Mouse (Mus musculus): ENCODE results near the gene Skp2. TPM values are rescaled to one million over a fixed set of nuclear protein-coding genes. Genes with fewer than 3 reads are reported as not detected.

Gene Skp2
- total RNA-seq, 1 experiment, result 42.7 TPM

GRCm38 (mm10) chr15:9113556-9113955 is 41.7 kb downstream of the Skp2 start:
- no peak for TF ChIP-seq CHD2 (IDR thresholded peaks at IDR 0.05; ENCODE audit: low read depth, low read length)
- no peak for TF ChIP-seq MAFK (IDR thresholded peaks at IDR 0.05; ENCODE audit: insufficient read depth, low read depth, low read length)
- TF ChIP-seq ZC3H11A (IDR thresholded peaks at IDR 0.05; ENCODE audit: borderline replicate concordance, low read depth, low read length), result no peak
- no peak for TF ChIP-seq ZNF384 (IDR thresholded peaks at IDR 0.05; ENCODE audit: low read depth, low read length)
- TF ChIP-seq HCFC1 (IDR thresholded peaks at IDR 0.05; ENCODE audit: borderline replicate concordance, insufficient read depth, low read length), result no peak
- no peak overlapping the region for H3K27ac ChIP-seq (ENCODE audit: insufficient read depth, low read depth, low read length, poor library complexity, severe bottlenecking)
- peaks cover 15% of the 10 kb centered on the region for H3K36me3 ChIP-seq (ENCODE audit: control insufficient read depth, insufficient read depth, low read length, poor library complexity, severe bottlenecking)
- no peak overlapping the region for H3K4me3 ChIP-seq (ENCODE audit: insufficient read depth in 1 of 2, low read depth in 1 of 2, low read length in 2 of 2, poor library complexity in 1 of 2, severe bottlenecking in 1 of 2)
- H3K9me3 ChIP-seq (ENCODE audit: control insufficient read depth, insufficient read depth, low read depth, low read length), result no peaks in the 10 kb centered on the region
- no peaks in the 10 kb centered on the region for H3K4me1 ChIP-seq (ENCODE audit: control insufficient read depth in 2 of 2, insufficient read depth in 2 of 2, low read length in 2 of 2, poor library complexity in 1 of 2)
- H3K9ac ChIP-seq (ENCODE audit: insufficient read depth, low read depth, low read length, poor library complexity, severe bottlenecking), result no peak overlapping the region
- no peak for DNase-seq (ENCODE audit: low read depth, low spot score)
- in situ Hi-C loops (cut with MboI; ENCODE audit: low sequenced_read_pairs in 2 of 2, unreplicated experiment in 2 of 2), result no loop called here

DNA sequence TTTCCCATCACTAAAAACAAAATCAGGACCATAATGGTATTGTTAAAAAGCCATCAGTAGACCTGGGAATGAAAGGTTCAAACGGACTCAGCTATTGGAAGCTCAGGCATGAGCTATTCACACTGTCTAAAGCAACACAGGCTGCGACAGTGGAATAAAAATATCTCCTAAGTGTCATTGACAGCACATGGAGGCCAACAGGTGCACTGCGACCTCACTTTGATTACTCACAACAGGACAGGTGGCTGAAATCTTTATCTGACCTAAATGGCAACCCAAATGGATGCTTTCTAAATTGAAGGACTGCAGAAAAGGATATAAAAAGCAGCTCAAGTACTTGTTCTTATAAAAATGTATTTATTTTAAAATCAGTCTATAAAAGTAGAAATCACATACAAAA is 43.6 kb downstream of the Skp2 start:
- peaks cover 18% of the 10 kb centered on the region for H3K36me3 ChIP-seq (ENCODE audit: control insufficient read depth, insufficient read depth, low read length, poor library complexity, severe bottlenecking)
- no peak overlapping the region for H3K4me3 ChIP-seq (ENCODE audit: insufficient read depth in 1 of 2, low read depth in 1 of 2, low read length in 2 of 2, poor library complexity in 1 of 2, severe bottlenecking in 1 of 2)
- H3K9me3 ChIP-seq (ENCODE audit: control insufficient read depth, insufficient read depth, low read depth, low read length), result no peaks in the 10 kb centered on the region
- in situ Hi-C loops (cut with MboI; ENCODE audit: low sequenced_read_pairs in 2 of 2, unreplicated experiment in 2 of 2), result no loop called here
- DNase-seq (ENCODE audit: low read depth, low spot score), result no peak
- TF ChIP-seq ZC3H11A (IDR thresholded peaks at IDR 0.05; ENCODE audit: borderline replicate concordance, low read depth, low read length) (no peak), HCFC1 (IDR thresholded peaks at IDR 0.05; ENCODE audit: borderline replicate concordance, insufficient read depth, low read length) (no peak), ZNF384 (IDR thresholded peaks at IDR 0.05; ENCODE audit: low read depth, low read length) (no peak), MAFK (IDR thresholded peaks at IDR 0.05; ENCODE audit: insufficient read depth, low read depth, low read length) (no peak), CHD2 (IDR thresholded peaks at IDR 0.05; ENCODE audit: low read depth, low read length) (no peak)
- no peak overlapping the region for H3K27ac ChIP-seq (ENCODE audit: insufficient read depth, low read depth, low read length, poor library complexity, severe bottlenecking)
- no peak overlapping the region for H3K9ac ChIP-seq (ENCODE audit: insufficient read depth, low read depth, low read length, poor library complexity, severe bottlenecking)
- H3K4me1 ChIP-seq (ENCODE audit: control insufficient read depth in 2 of 2, insufficient read depth in 2 of 2, low read length in 2 of 2, poor library complexity in 1 of 2), result no peaks in the 10 kb centered on the region

GRCm38 (mm10) chr15:9110526-9111347 is 44.5 kb downstream of the Skp2 start:
- TF ChIP-seq MAFK (IDR thresholded peaks at IDR 0.05; ENCODE audit: insufficient read depth, low read depth, low read length) (no peak), ZNF384 (IDR thresholded peaks at IDR 0.05; ENCODE audit: low read depth, low read length) (no peak), ZC3H11A (IDR thresholded peaks at IDR 0.05; ENCODE audit: borderline replicate concordance, low read depth, low read length) (no peak), CHD2 (IDR thresholded peaks at IDR 0.05; ENCODE audit: low read depth, low read length) (no peak), HCFC1 (IDR thresholded peaks at IDR 0.05; ENCODE audit: borderline replicate concordance, insufficient read depth, low read length) (no peak)
- Histone ChIP-seq H3K9me3 (ENCODE audit: control insufficient read depth, insufficient read depth, low read depth, low read length) (no peaks in the 10 kb centered on the region), H3K9ac (ENCODE audit: insufficient read depth, low read depth, low read length, poor library complexity, severe bottlenecking) (no peak overlapping the region), H3K4me3 (ENCODE audit: insufficient read depth in 1 of 2, low read depth in 1 of 2, low read length in 2 of 2, poor library complexity in 1 of 2, severe bottlenecking in 1 of 2) (no peak overlapping the region), H3K36me3 (ENCODE audit: control insufficient read depth, insufficient read depth, low read length, poor library complexity, severe bottlenecking) (peaks cover 18% of the 10 kb centered on the region), H3K27ac (ENCODE audit: insufficient read depth, low read depth, low read length, poor library complexity, severe bottlenecking) (no peak overlapping the region), H3K4me1 (ENCODE audit: control insufficient read depth in 2 of 2, insufficient read depth in 2 of 2, low read length in 2 of 2, poor library complexity in 1 of 2) (no peaks in the 10 kb centered on the region)
- in situ Hi-C loops (cut with MboI; ENCODE audit: low sequenced_read_pairs in 2 of 2, unreplicated experiment in 2 of 2), result no loop called here
- DNase-seq (ENCODE audit: low read depth, low spot score), result no peak

DNA sequence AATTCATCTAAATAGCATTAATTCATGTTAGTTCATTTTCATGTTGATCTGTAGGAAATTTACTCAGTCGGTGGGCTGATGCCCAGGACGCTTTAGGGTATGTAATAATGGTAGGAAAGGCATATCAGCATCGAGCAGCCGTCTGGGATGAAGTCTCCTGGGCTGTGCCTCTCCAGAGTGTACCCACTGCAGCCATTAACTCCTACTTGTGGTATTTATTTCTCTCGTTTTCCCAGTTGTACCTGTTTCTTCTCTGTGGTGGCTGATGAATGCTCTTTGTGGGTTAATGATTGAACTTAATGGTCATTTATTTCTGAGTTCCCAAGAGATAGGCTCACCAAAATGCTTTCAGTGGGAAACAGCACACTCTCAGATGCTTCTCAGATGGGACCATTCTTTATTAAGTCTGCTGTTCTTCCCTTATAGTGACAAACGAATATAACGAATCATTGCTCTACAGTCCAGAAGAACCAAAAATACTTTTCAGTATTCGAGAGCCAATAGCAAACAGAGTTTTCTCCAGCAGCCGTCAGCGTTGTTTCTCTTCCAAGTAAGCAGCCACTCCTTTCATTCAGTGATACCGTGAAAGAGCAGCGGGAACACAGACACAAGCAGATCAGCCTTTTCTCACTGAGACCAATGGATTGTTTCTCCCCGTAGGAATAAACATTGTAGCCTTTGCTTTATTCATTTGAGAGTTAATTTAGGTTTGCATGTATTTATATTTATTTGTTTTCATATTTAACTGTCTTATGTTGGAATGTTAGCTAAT is 48.7 kb downstream of the Skp2 start:
- H3K36me3 ChIP-seq (ENCODE audit: control insufficient read depth, insufficient read depth, low read length, poor library complexity, severe bottlenecking), result peaks cover 10% of the 10 kb centered on the region
- H3K4me1 ChIP-seq (ENCODE audit: control insufficient read depth in 2 of 2, insufficient read depth in 2 of 2, low read length in 2 of 2, poor library complexity in 1 of 2), result no peaks in the 10 kb centered on the region
- H3K27ac ChIP-seq (ENCODE audit: insufficient read depth, low read depth, low read length, poor library complexity, severe bottlenecking), result no peak overlapping the region
- in situ Hi-C loops (cut with MboI; ENCODE audit: low sequenced_read_pairs in 2 of 2, unreplicated experiment in 2 of 2), result no loop called here
- H3K4me3 ChIP-seq (ENCODE audit: insufficient read depth in 1 of 2, low read depth in 1 of 2, low read length in 2 of 2, poor library complexity in 1 of 2, severe bottlenecking in 1 of 2), result no peak overlapping the region
- H3K9ac ChIP-seq (ENCODE audit: insufficient read depth, low read depth, low read length, poor library complexity, severe bottlenecking), result no peak overlapping the region
- no peak for TF ChIP-seq ZNF384 (IDR thresholded peaks at IDR 0.05; ENCODE audit: low read depth, low read length)
- no peak for TF ChIP-seq CHD2 (IDR thresholded peaks at IDR 0.05; ENCODE audit: low read depth, low read length)
- no peak for TF ChIP-seq HCFC1 (IDR thresholded peaks at IDR 0.05; ENCODE audit: borderline replicate concordance, insufficient read depth, low read length)
- TF ChIP-seq ZC3H11A (IDR thresholded peaks at IDR 0.05; ENCODE audit: borderline replicate concordance, low read depth, low read length), result no peak
- TF ChIP-seq MAFK (IDR thresholded peaks at IDR 0.05; ENCODE audit: insufficient read depth, low read depth, low read length), result no peak
- no peak for DNase-seq (ENCODE audit: low read depth, low spot score)
- H3K9me3 ChIP-seq (ENCODE audit: control insufficient read depth, insufficient read depth, low read depth, low read length), result no peaks in the 10 kb centered on the region
